Mouse (Mus musculus) ES-E14 (cell line): ENCODE measurements around the gene Slc41a2. TPM values are rescaled to one million over a fixed set of nuclear protein-coding genes. Genes with fewer than 3 reads are reported as not detected.
A peak's percentile ranks its signal among the peaks of the same experiment; 100 is the strongest.
"Not testable (repeated sequence)": the region's sequence is repeated elsewhere in the genome, so short reads cannot be mapped to it uniquely, and the experiment has no call there.

Source experiments
- DNase-seq: peaks from one replicate; pipeline ENCODE4 v3.0.0-alpha.2; 2013; ENCODE audit warnings: low read depth, low spot score
- H3K27ac ChIP-seq: 2 replicates; pipeline ENCODE4 v1.5.1; 2012; ENCODE audit warnings: low read depth, mild to moderate bottlenecking, low read length, moderate library complexity, mixed read lengths; ENCODE audit not compliant: poor library complexity, insufficient read depth, severe bottlenecking
- H3K36me3 ChIP-seq: 2 replicates; pipeline ENCODE4 v1.6.1; 2012; ENCODE audit warnings: mild to moderate bottlenecking, low read length, moderate library complexity, mixed read lengths; ENCODE audit not compliant: control insufficient read depth, poor library complexity, insufficient read depth, severe bottlenecking
- H3K4me1 ChIP-seq, 2 experiments: fragments of 150-350 bp in 1 of 2; sonication (generic) in 1 of 2; 2 replicates each; pipeline ENCODE4 v1.6.1; 2012; ENCODE audit warnings: low read length in 2 of 2, mild to moderate bottlenecking in 1 of 2, mixed read lengths in 1 of 2; ENCODE audit not compliant: control insufficient read depth in 2 of 2, insufficient read depth in 2 of 2, poor library complexity in 1 of 2
- H3K4me3 ChIP-seq, 2 experiments: fragments of 150-350 bp in 1 of 2; sonication (generic) in 1 of 2; 2 replicates each; pipeline ENCODE4 v1.5.1; 2012; ENCODE audit warnings: low read length in 2 of 2, low read depth in 1 of 2, mild to moderate bottlenecking in 1 of 2, mixed read lengths in 1 of 2; ENCODE audit not compliant: insufficient read depth in 1 of 2, poor library complexity in 1 of 2, severe bottlenecking in 1 of 2
- H3K9ac ChIP-seq: 2 replicates; pipeline ENCODE4 v1.6.1; 2012; ENCODE audit warnings: low read depth, mild to moderate bottlenecking, low read length, mixed read lengths; ENCODE audit not compliant: poor library complexity, insufficient read depth, severe bottlenecking
- H3K9me3 ChIP-seq: fragments of 150-350 bp; sonication (generic); 2 replicates; pipeline ENCODE4 v1.6.1; 2012; ENCODE audit warnings: low read depth, mild to moderate bottlenecking, low read length; ENCODE audit not compliant: control insufficient read depth, insufficient read depth
- CHD2 ChIP-seq: IDR thresholded peaks from 2 replicates; pipeline ENCODE4 v1.6.1; 2014; ENCODE audit warnings: mild to moderate bottlenecking, low read depth, low read length, inconsistent platforms
- HCFC1 ChIP-seq: IDR thresholded peaks from 2 replicates; pipeline ENCODE4 v1.6.1; 2012; ENCODE audit warnings: low read length, inconsistent platforms, borderline replicate concordance; ENCODE audit not compliant: insufficient read depth
- MAFK ChIP-seq: IDR thresholded peaks from 2 replicates; pipeline ENCODE4 v1.6.1; 2014; ENCODE audit warnings: mild to moderate bottlenecking, low read depth, low read length, inconsistent platforms; ENCODE audit not compliant: insufficient read depth
- ZC3H11A ChIP-seq: IDR thresholded peaks from 2 replicates; pipeline ENCODE4 v1.6.1; 2012; ENCODE audit warnings: low read depth, mild to moderate bottlenecking, inconsistent platforms, low read length, borderline replicate concordance
- ZNF384 ChIP-seq: IDR thresholded peaks from 2 replicates; pipeline ENCODE4 v1.6.1; 2012; ENCODE audit warnings: low read depth, low read length, inconsistent platforms
- in situ Hi-C, 2 experiments: fragments of 600-800 bp; cut with MboI; formaldehyde crosslinking; loops; one replicate each; pipeline ENCODE4 v1.15.1; 2025; ENCODE audit warnings: low sequenced_read_pairs in 2 of 2, inconsistent platforms in 1 of 2; ENCODE audit not compliant: unreplicated experiment in 2 of 2
- total RNA-seq: library from RNA; depleted of rRNA; stranded (reverse); fragments of 300-350 nt; gene quantifications from 2 replicates; pipeline ENCODE4 v1.2.3, GENCODE M21; 2012

Gene Slc41a2
- total RNA-seq, 1 experiment: 1.1 TPM

GRCm38 (mm10) chr10:83359451-83359850 is 21.8 kb upstream of the Slc41a2 start:
- Histone ChIP-seq H3K9ac (peak overlapping the region; percentile 64; the same call in 1 of the 2 replicates), H3K27ac (no peak overlapping the region)
- TF ChIP-seq ZNF384: no peak
- no peak for TF ChIP-seq ZC3H11A
- TF ChIP-seq CHD2: no peak

GRCm38 (mm10) chr10:83356416-83356815 is 18.7 kb upstream of the Slc41a2 start:
- no peak for TF ChIP-seq CHD2
- no peak for TF ChIP-seq MAFK
- Histone ChIP-seq H3K27ac (no peak overlapping the region), H3K36me3 (no peaks in the 10 kb centered on the region), H3K4me1 (peaks cover 0 to 6% of the 10 kb centered on the region in 2 experiments; a peak in 1 of 4 replicates), H3K9me3 (no peaks in the 10 kb centered on the region), H3K4me3 (no peak overlapping the region), H3K9ac (no peak overlapping the region)
- in situ Hi-C loops: no loop called here
- DNase-seq: no peak

More at GRCm38 (mm10) chr10:83359451-83359850, 21.8 kb upstream of the Slc41a2 start:
- in situ Hi-C loops: no loop called here
- Histone ChIP-seq H3K36me3 (peaks cover 19% of the 10 kb centered on the region), H3K9me3 (no peaks in the 10 kb centered on the region), H3K4me3 (peak overlapping the region; percentile 39 to 82; a peak in 3 of 4 replicates), H3K4me1 (peaks cover 3 to 7% of the 10 kb centered on the region in 2 experiments; a peak in 2 of 4 replicates)
- DNase-seq: no peak

GRCm38 (mm10) chr10:83354333-83354719 is 16.6 kb upstream of the Slc41a2 start:
- no peak overlapping the region; the same call in 1 of the 2 replicates for H3K9ac ChIP-seq
- no peak overlapping the region for H3K27ac ChIP-seq
- H3K9me3 ChIP-seq: no peaks in the 10 kb centered on the region
- no peak for TF ChIP-seq MAFK
- no peak for TF ChIP-seq ZC3H11A
- TF ChIP-seq CHD2: no peak
- no peak for TF ChIP-seq HCFC1
- TF ChIP-seq ZNF384: no peak
- in situ Hi-C loops: no loop called here
- H3K4me1 ChIP-seq: 0 out of 4 replicates have a peak, but pooled peaks cover 0 to under 1% of the 10 kb centered on the region in 2 experiments
- no peak overlapping the region for H3K4me3 ChIP-seq
- no peak for DNase-seq
- H3K36me3 ChIP-seq: no peaks in the 10 kb centered on the region

GRCm38 (mm10) chr10:83353680-83354332 is 16.1 kb upstream of the Slc41a2 start:
- H3K9ac ChIP-seq: no peak overlapping the region; the same call in 1 of the 2 replicates
- no peaks in the 10 kb centered on the region for H3K9me3 ChIP-seq
- no peak overlapping the region for H3K4me3 ChIP-seq
- TF ChIP-seq ZNF384 (no peak), HCFC1 (no peak), CHD2 (no peak), MAFK (no peak), ZC3H11A (no peak)
- in situ Hi-C loops: no loop called here
- 0 out of 4 replicates have a peak, but pooled peaks cover 0 to 2% of the 10 kb centered on the region in 2 experiments for H3K4me1 ChIP-seq
- H3K27ac ChIP-seq: no peak overlapping the region
- H3K36me3 ChIP-seq: no peaks in the 10 kb centered on the region
- DNase-seq: no peak

- H3K4me3 ChIP-seq, in situ Hi-C loops, DNase-seq, H3K4me1 ChIP-seq, H3K9me3 ChIP-seq, H3K9ac ChIP-seq, H3K36me3 ChIP-seq, H3K27ac ChIP-seq: not testable (repeated sequence)
Observed at GRCm38 (mm10) chr10:83351779-83352178, 14.1 kb upstream of the Slc41a2 start.
